Mouse (Mus musculus): ENCODE data around the gene Asb7.

The Asb7 gene

GRCm38 (mm10) chr7:66689294-66689619 lies at the start of gene Asb7:
Gene Asb7 (minus strand): TSS chr7:66689596.
- no peak for DNase-seq (ENCODE audit: low spot score)

- DNase-seq (ENCODE audit: low spot score), result no peak
These were observed 48.0 kb upstream of the Asb7 start for GRCm38 (mm10) chr7:66737418-66737817.

- no peak for DNase-seq (ENCODE audit: low spot score)
These were observed 45.6 kb upstream of the Asb7 start for GRCm38 (mm10) chr7:66734993-66735392.

- no peak for DNase-seq (ENCODE audit: low spot score)
These were observed 45.1 kb upstream of the Asb7 start for GRCm38 (mm10) chr7:66734466-66734865.

- DNase-seq (ENCODE audit: low spot score), result no peak
These were observed 44.5 kb upstream of the Asb7 start for GRCm38 (mm10) chr7:66733882-66734281.

GRCm38 (mm10) chr7:66733431-66733830 lies 44.0 kb upstream of the Asb7 start:
- DNase-seq (ENCODE audit: low spot score), result no peak

- DNase-seq (ENCODE audit: low spot score), result no peak
These were observed 39.8 kb upstream of the Asb7 start for GRCm38 (mm10) chr7:66729232-66729631.

GRCm38 (mm10) chr7:66728072-66728471 lies 38.7 kb upstream of the Asb7 start:
- DNase-seq (ENCODE audit: low spot score), result no peak

GRCm38 (mm10) chr7:66724954-66725353 lies 35.6 kb upstream of the Asb7 start:
- no peak for DNase-seq (ENCODE audit: low spot score)

GRCm38 (mm10) chr7:66724514-66724913 lies 35.1 kb upstream of the Asb7 start:
- DNase-seq (ENCODE audit: low spot score), result no peak

GRCm38 (mm10) chr7:66711166-66711565 lies 21.8 kb upstream of the Asb7 start:
- DNase-seq (ENCODE audit: low spot score), result no peak

- no peak for DNase-seq (ENCODE audit: low spot score)
These were observed 15.2 kb upstream of the Asb7 start for GRCm38 (mm10) chr7:66704631-66705030.

GRCm38 (mm10) chr7:66702721-66703120 lies 13.3 kb upstream of the Asb7 start:
- no peak for DNase-seq (ENCODE audit: low spot score)

GRCm38 (mm10) chr7:66694467-66694866 lies 5.1 kb upstream of the Asb7 start:
- no peak for DNase-seq (ENCODE audit: low spot score)

- peak; percentile 97 for DNase-seq (ENCODE audit: low spot score)
These were observed 394 bp upstream of the Asb7 start, which contains the start of gene Lins1 for GRCm38 (mm10) chr7:66689620-66690360. Gene Lins1 (plus strand): TSS chr7:66689889.

GRCm38 (mm10) chr7:66688721-66689120 lies 675 bp downstream of the Asb7 start:
- DNase-seq (ENCODE audit: low spot score), result no peak

- DNase-seq (ENCODE audit: low spot score), result no peak
These were observed 7.1 kb downstream of the Asb7 start for GRCm38 (mm10) chr7:66682119-66682863.

- no peak for DNase-seq (ENCODE audit: low spot score)
These were observed 13.6 kb downstream of the Asb7 start for GRCm38 (mm10) chr7:66675800-66676199.

- DNase-seq (ENCODE audit: low spot score), result no peak
These were observed 22.3 kb downstream of the Asb7 start for GRCm38 (mm10) chr7:66667064-66667463.

- no peak for DNase-seq (ENCODE audit: low spot score)
These were observed 25.8 kb downstream of the Asb7 start for GRCm38 (mm10) chr7:66663548-66663947.

GRCm38 (mm10) chr7:66661572-66661971 lies 27.8 kb downstream of the Asb7 start:
- peak; percentile 84 for DNase-seq (ENCODE audit: low spot score)

GRCm38 (mm10) chr7:66660972-66661371 lies 28.4 kb downstream of the Asb7 start:
- DNase-seq (ENCODE audit: low spot score), result no peak

GRCm38 (mm10) chr7:66660291-66660690 lies 29.1 kb downstream of the Asb7 start:
- no peak for DNase-seq (ENCODE audit: low spot score)

- no peak for DNase-seq (ENCODE audit: low spot score)
These were observed 33.9 kb downstream of the Asb7 start for GRCm38 (mm10) chr7:66655471-66655870.

Data from testis, postnatal 10 days (tissue).